Mouse (Mus musculus) thymus, adult 2 months (tissue): ENCODE data around the gene St3gal5.

Experiments
- CTCF ChIP-seq: fragments of 200-500 bp; IDR thresholded peaks from 2 replicates; pipeline ENCODE4 v1.5.1; 2012; ENCODE audit warnings: mild to moderate bottlenecking, control low read depth, low read length, moderate library complexity, borderline replicate concordance; ENCODE audit not compliant: control insufficient read depth, poor library complexity, insufficient read depth; ENCODE audit errors: extremely low read depth
- POLR2A ChIP-seq: fragments of 200-500 bp; IDR thresholded peaks from 2 replicates; pipeline ENCODE4 v1.6.1; 2012; ENCODE audit warnings: mild to moderate bottlenecking, low read length, control low read depth, moderate library complexity; ENCODE audit not compliant: control insufficient read depth, poor library complexity, insufficient read depth; ENCODE audit errors: extremely low read depth

GRCm38 (mm10) chr6:72152707-72153106, 55.3 kb downstream of the St3gal5 start:
- TF ChIP-seq CTCF (no peak), POLR2A (no peak)
